Mouse (Mus musculus) layer of hippocampus, adult 18-20 months (tissue): ENCODE results near the gene Zfp1. TPM values are rescaled to one million over a fixed set of nuclear protein-coding genes. Genes with fewer than 3 reads are reported as not detected.

ENCODE experiments used
- DNase-seq, 2 experiments: peaks; one replicate each; pipeline ENCODE4 v3.0.0; 2022; ENCODE audit warnings: low spot score in 2 of 2
- total RNA-seq, 2 experiments: library from RNA; stranded (reverse); gene quantifications; 2 replicates each; pipeline ENCODE4 v1.2.3; 2021

The Zfp1 gene
- total RNA-seq, 2 experiments from 2014 or later: 21.1 to 22.2 TPM

GRCm38 (mm10) chr8:111624853-111625221 lies 18.4 kb upstream of the Zfp1 start:
- peak in 1 of 2 experiments; percentile 16 for DNase-seq

GRCm38 (mm10) chr8:111625694-111626527 lies 17.3 kb upstream of the Zfp1 start:
- peak in 1 of 2 experiments; percentile 74 for DNase-seq

- DNase-seq: peak in 1 of 2 experiments; percentile 37
Measured at GRCm38 (mm10) chr8:111626528-111626820, 16.7 kb upstream of the Zfp1 start.

GRCm38 (mm10) chr8:111626933-111627332 lies 16.3 kb upstream of the Zfp1 start:
- no peak for DNase-seq

- no peak for DNase-seq
Measured at GRCm38 (mm10) chr8:111627923-111628322, 15.3 kb upstream of the Zfp1 start.

DNA sequence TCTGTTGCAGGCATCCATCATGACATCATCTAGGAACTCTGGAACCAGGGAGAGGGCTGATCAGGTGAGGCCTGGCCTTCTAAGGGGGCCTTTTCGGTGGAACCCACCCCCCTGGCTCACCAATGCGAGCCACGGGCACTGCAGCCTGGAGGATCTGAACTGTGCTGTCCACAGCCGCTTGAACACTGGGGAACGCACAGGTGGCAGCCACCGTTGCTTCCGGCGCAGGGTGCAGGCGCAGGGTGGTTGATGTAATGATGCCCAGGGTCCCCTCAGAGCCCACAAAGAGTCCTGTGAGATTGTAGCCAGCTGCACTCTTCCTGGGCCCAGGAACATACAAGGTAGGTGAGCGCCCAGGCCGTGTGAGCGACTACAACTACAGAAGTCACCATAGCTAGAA lies 14.8 kb upstream of the Zfp1 start:
- no peak for DNase-seq

GRCm38 (mm10) chr8:111628894-111629501 lies 14.2 kb upstream of the Zfp1 start:
- no peak for DNase-seq

- peak in 1 of 2 experiments; percentile 42 for DNase-seq
Measured at GRCm38 (mm10) chr8:111630105-111630521, 13.1 kb upstream of the Zfp1 start, which contains the start of gene Ldhd. Gene Ldhd (minus strand): TSS chr8:111630374.

GRCm38 (mm10) chr8:111631589-111631988 lies 11.6 kb upstream of the Zfp1 start:
- DNase-seq: no peak

- DNase-seq: no peak
Measured at GRCm38 (mm10) chr8:111632976-111633375, 10.2 kb upstream of the Zfp1 start.

GRCm38 (mm10) chr8:111638086-111638485 lies 5.1 kb upstream of the Zfp1 start:
- no peak for DNase-seq

DNA sequence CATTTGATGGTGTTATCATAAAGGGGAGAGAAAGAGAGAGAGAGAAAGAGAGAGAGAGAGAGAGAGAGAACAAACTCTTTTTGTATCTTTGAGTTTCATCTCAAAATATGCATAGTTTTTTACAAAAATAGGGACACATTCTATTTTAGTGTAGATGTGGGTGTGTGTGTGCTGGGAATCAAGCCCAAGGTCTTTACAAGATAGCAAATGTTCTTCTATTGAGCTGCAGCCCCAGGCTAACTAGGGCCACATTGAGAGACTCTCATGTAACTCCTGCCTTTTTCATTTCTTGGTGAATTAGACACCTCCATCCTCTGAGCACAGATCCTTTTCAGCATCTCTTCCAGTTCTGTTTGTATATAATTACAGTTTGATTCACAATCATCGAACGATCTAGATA lies 2.1 kb upstream of the Zfp1 start:
- no peak for DNase-seq

DNA sequence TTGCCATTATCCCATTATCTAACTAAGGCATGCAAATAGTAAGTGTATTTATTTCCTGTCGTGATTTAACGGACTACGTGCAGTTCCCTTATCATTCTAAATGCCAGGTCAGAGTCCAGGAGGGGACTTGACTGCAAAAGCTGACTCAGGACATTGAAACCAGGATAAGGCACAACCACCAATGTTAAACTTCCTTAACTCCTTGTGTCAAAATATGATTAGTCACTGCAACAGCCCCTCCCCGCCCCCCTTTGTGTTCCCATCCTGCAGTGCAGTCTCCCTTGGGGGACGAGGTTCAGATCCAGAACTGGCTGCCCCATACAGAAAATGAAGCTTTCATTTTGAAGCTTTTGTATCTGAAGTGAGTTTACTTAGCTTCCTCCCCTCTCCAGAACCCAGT lies 705 bp upstream of the Zfp1 start:
- DNase-seq: no peak

DNA sequence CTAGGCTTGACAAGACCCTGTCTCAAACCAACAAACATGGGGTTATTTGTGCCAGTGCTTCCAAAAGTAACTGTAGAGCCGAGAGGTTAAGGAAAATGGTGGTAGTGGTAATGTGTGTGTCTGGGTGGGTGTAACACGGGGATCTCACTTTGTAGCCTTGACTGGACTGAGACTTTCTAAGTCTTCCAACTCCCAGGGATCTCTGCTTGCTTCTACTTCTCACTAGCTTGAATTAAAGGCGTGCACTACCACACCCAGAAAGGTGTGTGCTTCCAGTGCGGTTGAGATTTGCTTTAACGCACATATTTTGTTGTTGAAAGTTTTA lies 300 bp upstream of the Zfp1 start:
- no peak for DNase-seq

DNA sequence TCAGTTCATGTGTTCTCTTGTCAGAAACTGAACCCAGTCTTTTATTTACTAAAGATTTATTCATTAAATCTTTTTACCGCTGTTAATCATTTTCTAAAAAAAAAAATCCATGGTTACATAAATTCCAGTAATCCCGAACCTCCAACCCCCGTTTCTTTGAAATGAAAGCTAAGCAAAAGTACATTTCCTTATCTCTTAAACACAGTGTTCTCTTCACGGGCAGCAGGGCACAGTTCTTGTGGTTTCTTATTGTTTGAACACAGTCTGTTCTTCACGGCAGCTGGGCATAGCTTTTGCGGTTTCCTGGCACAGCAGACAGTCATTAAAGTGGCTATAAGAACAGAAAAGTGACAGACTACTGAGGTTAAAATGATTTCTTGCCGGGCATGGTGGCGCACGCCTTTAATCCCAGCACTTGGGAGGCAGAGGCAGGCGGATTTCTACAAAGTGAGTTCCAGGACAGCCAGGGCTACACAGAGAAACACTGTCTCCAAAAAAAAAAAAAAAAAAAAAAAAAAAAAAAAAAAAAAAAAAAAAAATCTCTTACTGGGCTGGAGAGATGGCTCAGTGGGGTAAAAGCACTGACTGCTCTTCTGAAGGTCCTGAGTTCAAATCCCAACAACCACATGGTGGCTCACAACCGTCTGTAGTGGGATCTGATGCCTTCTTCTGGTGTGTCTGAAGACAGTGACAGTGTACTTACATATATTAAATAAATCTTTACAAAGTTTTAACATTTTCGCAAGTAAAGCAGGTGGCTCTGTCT lies 1.3 kb downstream of the Zfp1 start:
- DNase-seq: peak in 1 of 2 experiments; percentile 54

- DNase-seq: no peak
Measured at GRCm38 (mm10) chr8:111645715-111646114, 2.5 kb downstream of the Zfp1 start.

DNA sequence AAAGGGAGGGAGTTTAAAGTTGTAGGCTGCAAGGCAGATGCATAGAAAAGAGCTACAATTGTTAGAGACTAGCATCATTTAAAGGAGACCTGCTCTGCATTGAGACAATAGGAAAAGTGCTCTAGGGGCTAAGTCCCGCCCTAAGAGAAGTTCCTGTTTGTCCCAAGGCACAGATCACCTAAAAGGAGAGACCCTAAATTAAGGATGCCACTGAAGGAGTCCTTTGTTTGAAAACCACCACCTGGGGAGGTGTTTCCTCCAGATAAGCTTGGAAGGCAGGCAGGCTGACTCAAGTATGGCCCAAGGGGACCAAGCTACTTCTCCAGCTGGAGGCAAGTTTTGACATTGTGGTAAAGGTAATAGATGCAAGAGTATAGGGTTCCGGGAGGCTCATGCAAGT lies 5.6 kb downstream of the Zfp1 start:
- DNase-seq: no peak

- no peak for DNase-seq
Measured at GRCm38 (mm10) chr8:111650651-111651050, 7.5 kb downstream of the Zfp1 start.

- DNase-seq: no peak
Measured at GRCm38 (mm10) chr8:111653524-111653923, 10.3 kb downstream of the Zfp1 start.

DNA sequence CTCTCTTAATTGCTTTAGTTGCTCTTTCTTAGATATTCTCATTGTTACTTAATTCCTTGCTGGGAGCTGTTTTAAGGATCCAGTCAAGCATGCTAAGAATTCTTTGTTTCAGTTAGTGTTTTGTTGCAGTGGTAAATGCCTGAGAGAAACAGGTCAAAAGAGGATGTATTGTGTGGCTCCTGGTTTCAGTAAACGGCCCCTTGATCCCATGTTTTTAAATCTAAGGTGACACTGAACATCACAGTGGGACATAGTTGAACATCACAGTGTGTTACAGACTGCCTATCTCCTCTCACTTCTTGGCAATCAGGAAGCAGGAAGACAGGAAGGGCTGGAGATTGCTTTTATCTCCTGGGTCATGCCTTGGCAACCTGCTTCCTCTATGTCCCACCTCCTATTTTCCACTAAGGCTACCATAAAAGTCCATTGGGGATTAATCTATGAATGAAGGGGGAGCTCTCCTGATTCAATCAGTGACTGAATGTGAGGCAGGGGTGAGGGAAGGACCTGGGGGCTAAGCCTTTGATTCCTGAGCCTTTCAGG lies 14.2 kb downstream of the Zfp1 start:
- no peak for DNase-seq

- DNase-seq: no peak
Measured at GRCm38 (mm10) chr8:111658819-111659423, 15.7 kb downstream of the Zfp1 start.

GRCm38 (mm10) chr8:111662473-111662872 lies 19.3 kb downstream of the Zfp1 start:
- peak; percentile 40 to 87 for DNase-seq
